Mouse (Mus musculus): ENCODE measurements at regions not wholly inside any gene's neighbourhood (a gene's known extent, or its start where the extent isn't known, plus 50 kb on each side); places are given as distances from the start of the nearest gene placed in this dataset.

GRCm38 (mm10) chr2:78280219-78280915 is 334.2 kb upstream of the Cwc22 start:
- no peaks in the 10 kb centered on the region for H3K27me3 ChIP-seq (ENCODE audit: insufficient read depth, low read length)
- no peak overlapping the region for H3K9ac ChIP-seq
- H3K9me3 ChIP-seq (ENCODE audit: low read depth, low read length), result no peaks in the 10 kb centered on the region
- H3K27ac ChIP-seq (ENCODE audit: low read depth), result 0 out of 2 replicates have a peak overlapping the region, but pooled peaks have one; percentile 1
- ATAC-seq (ENCODE audit: insufficient read depth), result no peak; the same call in 1 of the 2 replicates
- TF ChIP-seq CTCF (IDR thresholded peaks at IDR 0.05; ENCODE audit: low read depth), result no peak
- H3K36me3 ChIP-seq (ENCODE audit: insufficient read depth), result no peaks in the 10 kb centered on the region
- 48% methylated on average over 5 of the region's 5 CpGs for WGBS
- H3K4me3 ChIP-seq (ENCODE audit: low read depth, low read length), result no peak overlapping the region
- H3K4me2 ChIP-seq, result no peak overlapping the region
- H3K4me1 ChIP-seq (ENCODE audit: insufficient read depth), result no peaks in the 10 kb centered on the region
- peak; percentile 36 for DNase-seq

GRCm38 (mm10) chr2:78279382-78280056 is 333.3 kb upstream of the Cwc22 start:
- no peak for TF ChIP-seq CTCF (IDR thresholded peaks at IDR 0.05; ENCODE audit: low read depth)
- ATAC-seq (ENCODE audit: insufficient read depth), result peak; percentile 90
- WGBS, result 58% methylated on average over 5 of the region's 5 CpGs

GRCm38 (mm10) chr2:78278630-78279029 is 332.5 kb upstream of the Cwc22 start:
- no peaks in the 10 kb centered on the region for H3K36me3 ChIP-seq (ENCODE audit: insufficient read depth)
- TF ChIP-seq CTCF (IDR thresholded peaks at IDR 0.05; ENCODE audit: low read depth), result no peak
- H3K4me3 ChIP-seq (ENCODE audit: low read depth, low read length), result no peak overlapping the region
- DNase-seq (no peak), ATAC-seq (ENCODE audit: insufficient read depth) (no peak)
- no peaks in the 10 kb centered on the region for H3K27me3 ChIP-seq (ENCODE audit: insufficient read depth, low read length)
- no peak overlapping the region for H3K27ac ChIP-seq (ENCODE audit: low read depth)
- H3K9me3 ChIP-seq (ENCODE audit: low read depth, low read length), result no peaks in the 10 kb centered on the region
- no peak overlapping the region for H3K9ac ChIP-seq
- no peaks in the 10 kb centered on the region for H3K4me1 ChIP-seq (ENCODE audit: insufficient read depth)
- 67% methylated on average over 2 of the region's 2 CpGs for WGBS
- H3K4me2 ChIP-seq, result no peak overlapping the region

More at GRCm38 (mm10) chr2:78279382-78280056, 333.3 kb upstream of the Cwc22 start:
- Histone ChIP-seq H3K4me2 (no peak overlapping the region), H3K27me3 (ENCODE audit: insufficient read depth, low read length) (no peaks in the 10 kb centered on the region), H3K4me1 (ENCODE audit: insufficient read depth) (no peaks in the 10 kb centered on the region), H3K4me3 (ENCODE audit: low read depth, low read length) (no peak overlapping the region), H3K27ac (ENCODE audit: low read depth) (peak overlapping the region; percentile 42; the same call in 1 of the 2 replicates), H3K36me3 (ENCODE audit: insufficient read depth) (no peaks in the 10 kb centered on the region), H3K9me3 (ENCODE audit: low read depth, low read length) (no peaks in the 10 kb centered on the region), H3K9ac (no peak overlapping the region)
- DNase-seq, result peak; percentile 93

- TF ChIP-seq CTCF (IDR thresholded peaks at IDR 0.05; ENCODE audit: low read depth), result no peak
- no peaks in the 10 kb centered on the region for H3K4me1 ChIP-seq (ENCODE audit: insufficient read depth)
- no peaks in the 10 kb centered on the region for H3K27me3 ChIP-seq (ENCODE audit: insufficient read depth, low read length)
- no peak overlapping the region for H3K4me3 ChIP-seq (ENCODE audit: low read depth, low read length)
- ATAC-seq (ENCODE audit: insufficient read depth), result no peak
- no peaks in the 10 kb centered on the region for H3K9me3 ChIP-seq (ENCODE audit: low read depth, low read length)
- no peak overlapping the region for H3K27ac ChIP-seq (ENCODE audit: low read depth)
- WGBS, result 76% methylated on average over 8 of the region's 8 CpGs
- H3K36me3 ChIP-seq (ENCODE audit: insufficient read depth), result no peaks in the 10 kb centered on the region
- H3K9ac ChIP-seq, result no peak overlapping the region
- H3K4me2 ChIP-seq, result no peak overlapping the region
- no peak for DNase-seq
These were observed 331.5 kb upstream of the Cwc22 start for GRCm38 (mm10) chr2:78277699-78278098.

GRCm38 (mm10) chr2:78274122-78274521 is 327.9 kb upstream of the Cwc22 start:
- Histone ChIP-seq H3K36me3 (ENCODE audit: insufficient read depth) (no peaks in the 10 kb centered on the region), H3K27me3 (ENCODE audit: insufficient read depth, low read length) (no peaks in the 10 kb centered on the region), H3K27ac (ENCODE audit: low read depth) (no peak overlapping the region), H3K4me1 (ENCODE audit: insufficient read depth) (no peaks in the 10 kb centered on the region), H3K9ac (no peak overlapping the region), H3K4me3 (ENCODE audit: low read depth, low read length) (no peak overlapping the region), H3K9me3 (ENCODE audit: low read depth, low read length) (no peaks in the 10 kb centered on the region), H3K4me2 (no peak overlapping the region)
- DNase-seq (no peak), ATAC-seq (ENCODE audit: insufficient read depth) (no peak)
- 76% methylated on average over 5 of the region's 5 CpGs for WGBS
- no peak for TF ChIP-seq CTCF (IDR thresholded peaks at IDR 0.05; ENCODE audit: low read depth)

GRCm38 (mm10) chr2:78268705-78269104 is 322.5 kb upstream of the Cwc22 start:
- Histone ChIP-seq H3K4me3 (ENCODE audit: low read depth, low read length) (no peak overlapping the region), H3K4me1 (ENCODE audit: insufficient read depth) (no peaks in the 10 kb centered on the region), H3K9ac (no peak overlapping the region), H3K27me3 (ENCODE audit: insufficient read depth, low read length) (no peaks in the 10 kb centered on the region), H3K4me2 (no peak overlapping the region), H3K36me3 (ENCODE audit: insufficient read depth) (no peaks in the 10 kb centered on the region), H3K27ac (ENCODE audit: low read depth) (no peak overlapping the region), H3K9me3 (ENCODE audit: low read depth, low read length) (no peaks in the 10 kb centered on the region)
- no peak for DNase-seq
- ATAC-seq (ENCODE audit: insufficient read depth), result no peak
- no peak for TF ChIP-seq CTCF (IDR thresholded peaks at IDR 0.05; ENCODE audit: low read depth)
- WGBS, result 86% methylated on average over 4 of the region's 4 CpGs

- WGBS, result 74% methylated on average over 2 of the region's 2 CpGs
- DNase-seq (no peak), ATAC-seq (ENCODE audit: insufficient read depth) (no peak)
- Histone ChIP-seq H3K36me3 (ENCODE audit: insufficient read depth) (no peaks in the 10 kb centered on the region), H3K27ac (ENCODE audit: low read depth) (no peak overlapping the region), H3K4me2 (no peak overlapping the region), H3K27me3 (ENCODE audit: insufficient read depth, low read length) (no peaks in the 10 kb centered on the region), H3K4me1 (ENCODE audit: insufficient read depth) (no peaks in the 10 kb centered on the region), H3K9me3 (ENCODE audit: low read depth, low read length) (no peaks in the 10 kb centered on the region), H3K4me3 (ENCODE audit: low read depth, low read length) (no peak overlapping the region), H3K9ac (no peak overlapping the region)
- 0 out of 2 replicates have a peak, but pooled peaks have one; percentile 6 for TF ChIP-seq CTCF (IDR thresholded peaks at IDR 0.05; ENCODE audit: low read depth)
These were observed 321.6 kb upstream of the Cwc22 start for GRCm38 (mm10) chr2:78267527-78268375.
